Comparison of ENCODE assay signal across 7 mouse cellular contexts in the genomic region with DNA sequence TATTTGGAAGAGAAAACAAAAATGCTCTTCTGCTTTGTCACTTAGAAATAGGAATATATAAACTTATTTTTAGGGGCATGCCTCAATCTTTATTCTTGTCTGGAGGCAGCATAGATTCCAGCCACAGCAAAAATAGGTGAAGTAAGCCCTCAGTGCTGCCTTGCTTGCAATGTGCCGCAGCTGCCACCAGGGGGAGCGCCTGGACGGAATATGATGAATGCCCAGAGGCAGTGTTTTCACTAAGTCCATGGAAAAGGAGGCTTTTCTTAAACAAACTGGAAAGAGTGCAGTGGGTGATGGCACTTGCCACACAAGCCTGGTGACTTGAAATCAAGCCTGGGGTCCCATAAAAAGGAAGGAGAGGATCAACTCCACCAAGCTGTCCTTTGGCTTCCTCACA. TPM values are rescaled to one million over a fixed set of nuclear protein-coding genes. Genes with fewer than 3 reads are reported as not detected.
DNase-seq lines count a peak whose midpoint lies in the region; TF ChIP-seq lines count a peak whose summit lies in the region.

No protein-coding gene starts in this region.

- no peak for TF ChIP-seq POLR2A in small intestine, adult 2 months (IDR thresholded peaks at IDR 0.05; ENCODE audit: low read depth, low read length)

- H3K27ac ChIP-seq in layer of hippocampus, adult 2 months: no peak overlapping the region
- H3K27ac ChIP-seq in small intestine, adult 2 months (ENCODE audit: insufficient read depth, low read depth, low read length): no peak overlapping the region

- peaks cover under 1% of the 10 kb centered on the region; the same call in 1 of the 2 replicates for H3K4me1 ChIP-seq in small intestine, adult 2 months (ENCODE audit: control insufficient read depth, insufficient read depth, insufficient read length, low read length)

- peak; percentile 100 for TF ChIP-seq CTCF in layer of hippocampus, adult 2 months (conservative IDR thresholded peaks at IDR 0.05)
- TF ChIP-seq CTCF in small intestine, adult 2 months (IDR thresholded peaks at IDR 0.05; ENCODE audit: extremely low read depth, insufficient read length, insufficient replicate concordance, low read depth, low read length): peak; percentile 98

- H3K36me3 ChIP-seq in small intestine, adult 2 months (ENCODE audit: control insufficient read depth, insufficient read depth, low read length): peaks cover 16% of the 10 kb centered on the region

- 0% methylated on average over 3 of the region's 3 CpGs for WGBS in small intestine, adult 2 months

- H3K4me3 ChIP-seq in layer of hippocampus, adult 2 months: no peak overlapping the region
- no peak overlapping the region for H3K4me3 ChIP-seq in small intestine, adult 2 months (ENCODE audit: low read depth, low read length)

- DNase-seq in CD4-positive helper T cell, adult 2 months (ENCODE audit: low read depth, low spot score): peak; percentile 70
- peak; percentile 79 for DNase-seq in Muller cell, postnatal 12 days (ENCODE audit: inconsistent ontology term)
- peak; percentile 95 to 97 for DNase-seq in cerebellum, postnatal 10 days
- DNase-seq in gastrocnemius, postnatal 25 days: peak; percentile 72
- peak; percentile 77 to 95 for DNase-seq in layer of hippocampus, adult 2 months (ENCODE audit: low spot score in 2 of 2)
- DNase-seq in lung, postnatal 25 days (ENCODE audit: low spot score): peak; percentile 83

- no peaks in the 10 kb centered on the region for H3K27me3 ChIP-seq in small intestine, adult 2 months (ENCODE audit: control insufficient read depth, insufficient read depth, low read length)

RNA-seq across cellular contexts. Expression of gene Tmem222, which starts 32.4 kb away (rescaled TPM):
- 10 to 100 TPM; 20.8 to 23.5 TPM for total RNA-seq in gastrocnemius, postnatal 25 days (2021)
- 10 to 100 TPM; 89.1 to 94.4 TPM for total RNA-seq in layer of hippocampus, adult 2 months (2021)
- 26.2 and 58.0 TPM in 2 replicates for polyA plus RNA-seq in small intestine, adult 2 months (2012; rRNA removed)

RNA-seq across cellular contexts. Expression of gene Wdtc1, which starts 43.3 kb away (rescaled TPM):
- 10 to 100 TPM; 76.3 to 85.0 TPM for total RNA-seq in gastrocnemius, postnatal 25 days (2021)
- 10 to 100 TPM; 78.8 to 82.5 TPM for total RNA-seq in layer of hippocampus, adult 2 months (2021)
- 49.3 and 90.5 TPM in 2 replicates for polyA plus RNA-seq in small intestine, adult 2 months (2012; rRNA removed)

RNA-seq across cellular contexts. Expression of gene Sytl1, which starts 47.0 kb away (rescaled TPM):
- total RNA-seq in gastrocnemius, postnatal 25 days (2021): under 1 TPM; 0.29 to 0.36 TPM
- total RNA-seq in layer of hippocampus, adult 2 months (2021): under 1 TPM; 0.20 to 0.34 TPM
- polyA plus RNA-seq in small intestine, adult 2 months (2012; rRNA removed): 10.9 and 12.7 TPM in 2 replicates

RNA-seq across cellular contexts. Expression of gene Slc9a1, which starts 59.6 kb away (rescaled TPM):
- total RNA-seq in gastrocnemius, postnatal 25 days (2021): 1 to 10 TPM; 8.0 to 9.1 TPM
- 10 to 100 TPM; 59.1 to 63.4 TPM for total RNA-seq in layer of hippocampus, adult 2 months (2021)
- polyA plus RNA-seq in small intestine, adult 2 months (2012; rRNA removed): 35.4 and 46.3 TPM in 2 replicates
